Mouse (Mus musculus): Measurements from ENCODE around the gene Ptprd. TPM values are rescaled to one million over a fixed set of nuclear protein-coding genes. Genes with fewer than 3 reads are reported as not detected.

The Ptprd gene
- polyA plus RNA-seq, 1 experiment from 2014 or later: 51.4 TPM

DNA sequence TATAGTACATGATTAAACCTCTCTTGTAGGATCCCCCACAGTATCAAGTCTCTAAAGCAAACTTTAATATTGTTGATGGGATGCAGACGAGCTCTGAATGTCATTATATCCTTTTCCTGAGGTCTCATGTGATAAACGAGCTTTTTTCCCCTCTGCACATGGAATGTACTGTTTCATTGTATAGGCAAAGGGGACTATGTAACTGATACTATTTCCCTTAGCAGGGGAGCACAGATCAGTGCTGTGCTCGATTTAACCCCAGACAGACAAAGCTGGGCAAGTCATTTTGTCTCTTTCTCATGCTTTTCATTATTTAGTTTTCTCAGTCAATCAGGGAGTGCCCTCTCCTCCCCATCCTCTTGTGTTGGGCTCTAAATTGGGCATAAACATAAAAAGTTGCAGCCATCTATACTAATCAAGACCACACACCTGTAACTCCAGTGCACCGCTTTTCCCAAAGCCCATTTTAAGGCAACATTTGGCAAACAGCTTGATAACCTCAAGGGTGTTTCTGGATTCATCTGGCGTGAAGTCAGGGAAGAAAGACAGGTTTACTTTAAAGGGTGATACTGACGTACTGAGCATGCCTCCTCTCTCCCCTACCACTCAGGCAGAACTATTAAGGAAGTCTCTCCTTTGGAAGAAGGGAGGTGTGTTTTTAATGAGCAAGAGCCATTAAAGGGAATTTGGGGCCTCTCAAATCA is 1709.0 kb downstream of the Ptprd start:
- Histone ChIP-seq H3K27me3 (no peaks in the 10 kb centered on the region), H3K9ac (replicated peaks) (no peak overlapping the region), H3K4me2 (replicated peaks) (no peak overlapping the region), H3K4me1 (replicated peaks) (no peaks in the 10 kb centered on the region), H3K4me3 (replicated peaks) (no peak overlapping the region), H3K27ac (no peak overlapping the region), H3K9me3 (no peaks in the 10 kb centered on the region), H3K36me3 (no peaks in the 10 kb centered on the region)
- 64% methylated on average over 6 of the region's 6 CpGs for WGBS
- no peak for ATAC-seq

DNA sequence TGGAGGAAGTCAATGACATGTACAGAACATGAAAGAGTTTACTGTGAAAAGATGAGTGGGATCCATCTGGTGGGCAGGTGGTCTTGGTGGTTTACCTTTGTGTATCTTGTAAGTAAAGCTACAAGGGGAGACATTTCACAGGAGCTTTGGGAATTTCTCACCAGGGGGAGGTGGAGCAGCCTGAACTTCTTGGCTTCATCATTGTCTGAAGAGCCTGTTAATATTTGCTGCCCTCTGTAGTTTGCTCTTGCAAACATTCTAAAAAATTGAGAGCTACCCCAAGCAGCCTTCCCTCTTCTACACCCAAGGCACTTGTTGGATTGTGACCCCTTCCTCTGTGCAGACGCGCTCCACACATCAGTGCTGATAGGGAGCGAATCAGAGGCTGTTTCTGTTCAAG is 1725.9 kb downstream of the Ptprd start:
- no peaks in the 10 kb centered on the region for H3K27me3 ChIP-seq
- 85% methylated on average over 3 of the region's 3 CpGs for WGBS

DNA sequence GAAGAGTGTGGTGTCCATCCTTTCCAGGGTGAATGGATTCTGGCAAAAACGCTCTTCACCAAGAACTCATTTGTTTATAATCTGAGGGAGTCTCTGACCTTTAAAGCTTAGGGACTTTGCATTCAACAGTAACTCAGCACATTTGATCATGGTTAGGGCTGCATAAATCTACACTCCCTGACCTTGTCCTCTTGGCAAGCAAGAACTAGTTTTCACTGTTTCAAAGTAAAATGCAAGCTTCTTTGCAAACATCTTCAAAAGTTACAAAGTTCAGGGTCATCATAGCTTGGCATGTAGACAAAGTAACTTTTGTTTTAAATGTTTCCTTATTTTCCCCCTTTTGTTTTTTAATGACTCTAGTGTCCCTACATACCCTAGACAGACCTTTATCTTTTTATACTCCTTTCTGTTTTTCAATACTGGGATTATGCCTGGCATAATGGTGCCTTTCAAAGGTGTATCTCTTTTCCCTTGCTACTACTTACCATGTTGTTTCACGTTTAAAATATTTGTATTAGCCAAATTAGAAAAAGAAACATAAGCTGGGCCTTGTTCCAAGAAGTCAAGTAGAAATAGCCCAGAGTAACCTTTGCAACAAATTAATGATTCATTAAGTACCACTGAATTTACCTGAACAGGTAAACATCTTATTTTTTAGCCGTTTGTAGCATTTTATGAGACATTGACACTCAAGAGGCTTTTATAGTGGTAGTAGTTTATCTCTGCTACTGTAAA is 1743.2 kb downstream of the Ptprd start:
- 77% methylated on average over 3 of the region's 3 CpGs for WGBS

More for the DNA sequence above, 1725.9 kb downstream of the Ptprd start:
- H3K4me3 ChIP-seq (replicated peaks): no peak overlapping the region
- H3K4me2 ChIP-seq (replicated peaks): no peak overlapping the region
- no peaks in the 10 kb centered on the region for H3K36me3 ChIP-seq
- no peak overlapping the region for H3K27ac ChIP-seq
- no peaks in the 10 kb centered on the region for H3K4me1 ChIP-seq (replicated peaks)
- no peak overlapping the region for H3K9ac ChIP-seq (replicated peaks)
- no peaks in the 10 kb centered on the region for H3K9me3 ChIP-seq
- ATAC-seq: no peak

DNA sequence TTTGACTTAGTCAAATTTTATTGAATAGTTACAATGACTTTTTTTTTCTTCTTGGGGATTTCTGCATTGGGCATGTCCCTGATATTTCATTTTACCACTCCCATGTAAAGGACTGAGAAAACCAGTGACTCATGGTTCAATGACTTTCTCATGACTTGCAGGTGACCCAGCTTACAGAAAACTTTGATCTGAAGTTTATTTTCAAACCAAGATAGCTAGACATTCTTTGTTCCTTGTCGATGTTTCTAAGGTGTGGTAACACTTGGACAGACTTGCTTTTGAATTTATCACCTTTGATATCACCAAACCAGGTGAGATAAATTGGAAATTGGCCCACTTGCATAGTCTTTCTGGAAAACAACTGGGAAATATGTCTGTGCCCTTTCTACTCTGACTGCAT is 1747.1 kb downstream of the Ptprd start:
- Histone ChIP-seq H3K36me3 (no peaks in the 10 kb centered on the region), H3K4me1 (replicated peaks) (no peaks in the 10 kb centered on the region), H3K9me3 (no peaks in the 10 kb centered on the region), H3K4me2 (replicated peaks) (no peak overlapping the region), H3K27me3 (no peaks in the 10 kb centered on the region), H3K9ac (replicated peaks) (no peak overlapping the region), H3K27ac (no peak overlapping the region), H3K4me3 (replicated peaks) (no peak overlapping the region)
- WGBS: 93% methylated on average over 1 of the region's 1 CpGs
- no peak for ATAC-seq

More for the DNA sequence above, 1743.2 kb downstream of the Ptprd start:
- ATAC-seq: no peak
- no peak overlapping the region for H3K4me3 ChIP-seq (replicated peaks)
- H3K27ac ChIP-seq: no peak overlapping the region
- no peaks in the 10 kb centered on the region for H3K4me1 ChIP-seq (replicated peaks)
- no peak overlapping the region for H3K4me2 ChIP-seq (replicated peaks)
- H3K9ac ChIP-seq (replicated peaks): no peak overlapping the region
- H3K27me3 ChIP-seq: no peaks in the 10 kb centered on the region
- no peaks in the 10 kb centered on the region for H3K9me3 ChIP-seq
- H3K36me3 ChIP-seq: no peaks in the 10 kb centered on the region

DNA sequence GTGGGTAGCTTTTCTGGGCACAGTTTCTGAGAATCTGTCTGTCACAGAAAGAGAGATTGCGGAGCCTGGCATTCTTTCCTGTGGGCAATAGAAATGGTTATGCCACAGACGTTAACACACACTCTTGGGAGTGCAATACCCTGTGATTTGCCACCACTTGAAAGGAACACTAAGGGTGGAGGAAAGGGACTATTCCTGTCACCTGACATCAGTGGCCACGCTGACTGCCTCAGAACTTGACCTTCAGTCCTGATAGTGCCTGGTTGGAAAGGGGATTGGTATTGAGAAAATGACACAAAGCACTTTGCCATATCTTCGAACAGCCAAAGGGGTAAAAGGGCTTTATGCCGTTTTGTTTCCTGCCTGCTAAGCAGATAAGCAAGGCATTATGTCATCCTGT is 1750.4 kb downstream of the Ptprd start:
- no peak overlapping the region for H3K4me3 ChIP-seq (replicated peaks)
- H3K4me2 ChIP-seq (replicated peaks): no peak overlapping the region
- 70% methylated on average over 5 of the region's 5 CpGs for WGBS

DNA sequence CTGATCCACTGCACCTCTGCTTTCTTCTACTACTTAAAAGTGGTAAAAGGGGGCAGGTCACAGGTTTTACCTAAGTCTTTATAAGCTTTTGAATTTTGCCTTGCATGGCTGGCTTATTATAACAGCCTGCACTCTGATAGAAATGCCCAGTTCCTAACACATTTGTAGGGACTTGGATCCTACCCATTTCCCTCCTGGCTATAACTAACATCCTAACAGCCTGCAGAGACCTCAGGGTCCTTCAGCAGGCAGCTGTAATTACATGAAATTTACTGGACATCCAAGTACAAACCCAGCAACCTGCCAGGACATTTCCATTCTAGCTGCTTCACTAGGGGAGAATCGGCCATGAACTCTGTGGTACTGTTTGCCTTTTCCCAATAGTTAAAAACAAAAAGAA is 1751.2 kb downstream of the Ptprd start:
- Histone ChIP-seq H3K4me1 (replicated peaks) (no peaks in the 10 kb centered on the region), H3K36me3 (no peaks in the 10 kb centered on the region), H3K27me3 (no peaks in the 10 kb centered on the region), H3K4me2 (replicated peaks) (no peak overlapping the region), H3K9ac (replicated peaks) (no peak overlapping the region), H3K27ac (no peak overlapping the region), H3K4me3 (replicated peaks) (no peak overlapping the region), H3K9me3 (no peaks in the 10 kb centered on the region)
- ATAC-seq: no peak
- WGBS: 71% methylated on average over 1 of the region's 1 CpGs

More for the DNA sequence above, 1750.4 kb downstream of the Ptprd start:
- no peaks in the 10 kb centered on the region for H3K9me3 ChIP-seq
- H3K27me3 ChIP-seq: no peaks in the 10 kb centered on the region
- ATAC-seq: no peak
- no peaks in the 10 kb centered on the region for H3K4me1 ChIP-seq (replicated peaks)
- H3K9ac ChIP-seq (replicated peaks): no peak overlapping the region
- H3K27ac ChIP-seq: no peak overlapping the region
- no peaks in the 10 kb centered on the region for H3K36me3 ChIP-seq

DNA sequence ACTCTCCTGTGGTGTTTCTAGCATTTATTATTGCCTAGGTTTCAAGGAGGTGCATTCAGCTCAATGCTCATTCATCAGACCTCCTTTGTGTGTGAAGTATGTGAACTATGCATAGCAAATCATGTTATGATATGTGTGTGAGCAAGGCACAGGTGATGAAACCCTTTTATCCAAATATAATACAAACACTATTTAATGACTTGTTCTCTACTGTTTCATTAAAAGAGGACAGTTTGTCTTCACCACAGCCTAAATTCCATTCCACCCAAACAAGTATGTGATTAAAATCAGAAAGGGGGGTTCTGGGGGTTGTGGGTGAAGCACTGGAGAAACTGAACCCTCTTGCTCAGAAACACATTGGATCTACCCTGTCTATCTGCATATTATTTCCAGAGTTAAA is 1752.1 kb downstream of the Ptprd start:
- no peak overlapping the region for H3K4me2 ChIP-seq (replicated peaks)
- H3K4me3 ChIP-seq (replicated peaks): no peak overlapping the region
- H3K4me1 ChIP-seq (replicated peaks): no peaks in the 10 kb centered on the region
- no peaks in the 10 kb centered on the region for H3K9me3 ChIP-seq
- H3K36me3 ChIP-seq: no peaks in the 10 kb centered on the region
- no peaks in the 10 kb centered on the region for H3K27me3 ChIP-seq
- H3K9ac ChIP-seq (replicated peaks): no peak overlapping the region
- no peak overlapping the region for H3K27ac ChIP-seq
- ATAC-seq: no peak

DNA sequence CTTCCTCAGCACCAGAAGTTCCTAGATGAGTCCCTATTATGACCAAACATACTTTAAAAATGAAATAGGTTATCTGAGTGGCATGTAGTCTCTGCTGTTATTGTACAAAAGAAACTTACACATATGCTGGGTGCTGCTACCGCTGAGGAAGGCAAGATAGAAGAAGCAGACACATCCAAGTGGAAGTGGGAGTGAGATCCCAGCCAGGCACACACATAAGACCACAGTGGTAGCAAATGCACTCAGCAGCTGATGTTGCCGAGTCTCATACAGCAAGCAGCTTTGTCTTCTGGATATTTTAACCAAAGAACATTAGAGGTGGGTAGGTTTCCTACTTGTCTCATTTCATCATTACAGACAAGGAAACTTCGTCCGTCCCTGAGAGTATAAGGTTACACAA is 1759.5 kb downstream of the Ptprd start:
- no peak for ATAC-seq
- H3K9me3 ChIP-seq: no peaks in the 10 kb centered on the region
- H3K4me2 ChIP-seq (replicated peaks): no peak overlapping the region
- no peak overlapping the region for H3K4me3 ChIP-seq (replicated peaks)
- no peak overlapping the region for H3K9ac ChIP-seq (replicated peaks)
- no peak overlapping the region for H3K27ac ChIP-seq
- H3K36me3 ChIP-seq: no peaks in the 10 kb centered on the region
- no peaks in the 10 kb centered on the region for H3K27me3 ChIP-seq
- WGBS: 90% methylated on average over 4 of the region's 4 CpGs
- peaks cover 16% of the 10 kb centered on the region for H3K4me1 ChIP-seq (replicated peaks)

DNA sequence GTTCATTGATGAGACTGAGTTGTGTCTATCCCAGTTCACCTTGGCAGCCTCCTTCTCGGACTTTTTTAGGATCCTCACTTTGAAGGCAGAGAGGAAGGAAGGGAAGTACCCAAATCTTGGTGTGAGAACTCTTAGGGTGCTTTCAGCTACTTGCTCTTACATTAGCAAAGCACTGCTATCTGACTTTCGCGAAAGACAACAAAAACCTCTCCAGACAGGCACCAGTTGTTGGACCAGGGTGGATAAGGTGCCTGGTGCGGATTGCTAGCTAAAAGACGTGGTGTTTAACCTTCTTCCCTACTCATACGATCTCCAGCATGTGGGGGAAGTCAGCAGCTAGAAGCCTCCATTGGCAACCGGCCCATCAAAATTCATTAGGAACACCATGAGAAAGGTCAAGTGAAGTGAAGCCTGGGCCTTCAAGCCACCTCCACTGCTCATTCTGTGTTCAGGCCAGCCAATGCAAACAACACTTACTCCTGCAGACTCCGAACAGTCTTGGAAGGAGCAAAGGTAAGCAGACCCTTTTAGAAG is 1760.7 kb downstream of the Ptprd start:
- H3K27ac ChIP-seq: peak overlapping the region; percentile 94
- no peak for ATAC-seq
- WGBS: 45% methylated on average over 8 of the region's 8 CpGs

DNA sequence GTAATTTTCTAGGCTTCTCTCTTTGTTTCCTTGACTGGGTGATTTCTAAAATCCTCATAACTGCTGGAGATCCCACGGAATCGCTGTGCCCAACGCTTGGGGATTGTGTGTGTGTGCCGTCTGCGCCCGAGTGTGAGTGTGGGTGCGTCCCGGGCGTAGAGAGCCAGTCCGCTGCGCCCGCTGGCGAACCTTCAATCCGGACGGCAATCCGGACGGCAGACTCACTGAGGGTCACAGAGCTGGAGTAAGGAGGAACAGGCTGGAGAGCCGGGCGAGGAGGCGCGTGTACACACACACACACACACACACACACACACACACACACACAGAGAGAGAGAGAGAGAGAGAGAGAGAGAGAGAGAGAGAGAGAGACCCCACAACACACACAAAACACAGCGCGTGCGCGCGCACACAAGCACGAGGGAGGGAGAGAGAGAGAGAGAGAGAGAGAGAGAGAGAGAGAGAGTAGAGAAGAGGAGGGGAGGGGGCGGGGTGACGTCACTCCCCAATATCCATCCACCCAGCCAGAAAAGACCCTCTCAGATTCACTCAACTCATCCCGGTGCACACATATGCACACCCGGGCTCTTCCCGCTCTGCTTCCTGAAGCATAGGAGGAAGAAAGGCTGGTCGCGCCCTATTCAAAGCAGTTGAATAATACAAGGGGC is 1761.3 kb downstream of the Ptprd start:
- Histone ChIP-seq H3K4me3 (replicated peaks) (peak overlapping the region; percentile 83), H3K4me1 (replicated peaks) (peaks cover 21% of the 10 kb centered on the region), H3K9me3 (no peaks in the 10 kb centered on the region), H3K27ac (peak overlapping the region; percentile 94), H3K9ac (replicated peaks) (peak overlapping the region; percentile 96), H3K4me2 (replicated peaks) (peak overlapping the region; percentile 71), H3K27me3 (no peaks in the 10 kb centered on the region), H3K36me3 (no peaks in the 10 kb centered on the region)
- ATAC-seq: peak; percentile 87
- 0% methylated on average over 34 of the region's 34 CpGs for WGBS

More for the DNA sequence above, 1760.7 kb downstream of the Ptprd start:
- Histone ChIP-seq H3K9me3 (no peaks in the 10 kb centered on the region), H3K4me1 (replicated peaks) (peaks cover 19% of the 10 kb centered on the region), H3K4me3 (replicated peaks) (peak overlapping the region; percentile 83), H3K4me2 (replicated peaks) (peak overlapping the region; percentile 71), H3K9ac (replicated peaks) (0 out of 2 replicates have a peak overlapping the region, but pooled peaks have one; percentile 32), H3K27me3 (no peaks in the 10 kb centered on the region), H3K36me3 (no peaks in the 10 kb centered on the region)

DNA sequence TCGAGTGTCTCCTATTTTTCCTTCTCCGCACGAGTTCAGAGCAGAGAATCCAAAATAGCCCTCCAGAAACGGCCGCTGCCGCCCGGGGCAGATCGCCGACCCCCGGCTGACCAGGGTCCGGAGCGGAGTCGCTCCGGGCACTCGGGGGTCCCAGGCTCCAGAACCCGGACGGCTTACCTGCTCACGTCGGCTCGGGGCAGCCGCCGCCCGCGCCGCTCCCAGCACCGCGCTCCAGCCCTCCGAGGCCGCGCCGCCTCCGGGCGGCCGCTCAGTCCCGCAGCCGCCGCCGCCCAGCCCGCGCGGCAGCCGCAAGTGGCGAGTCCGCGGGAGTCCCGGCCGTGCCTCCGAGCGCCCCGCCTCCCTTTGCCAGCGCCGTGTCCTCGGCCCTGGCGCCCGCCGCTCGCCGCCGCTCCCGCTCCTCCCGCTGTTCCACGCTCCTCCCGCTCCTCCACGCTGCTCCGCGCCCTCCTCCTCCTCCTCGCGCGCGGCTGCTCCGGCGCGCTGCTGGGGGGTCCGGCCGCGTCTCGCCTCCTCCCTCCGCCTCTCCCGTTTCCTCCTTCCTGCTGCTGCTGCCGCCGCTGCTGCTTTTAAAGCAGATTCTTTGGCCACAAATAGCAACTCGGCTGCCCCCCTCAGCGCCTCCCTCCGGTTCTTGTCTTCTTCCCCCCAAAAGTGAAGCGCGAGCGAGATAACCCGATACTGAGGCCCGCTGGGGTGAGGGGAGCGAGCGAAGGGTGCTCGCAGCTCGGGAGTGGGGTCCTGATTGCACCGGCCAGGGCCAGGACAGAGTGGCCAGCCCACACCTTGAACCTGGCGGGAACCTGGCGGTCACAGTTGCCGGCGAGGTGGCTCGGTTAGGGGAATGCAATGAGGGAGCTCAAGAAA is 1762.1 kb downstream of the Ptprd start:
- peak; percentile 87 for ATAC-seq
- 0% methylated on average over 82 of the region's 99 CpGs for WGBS
- peak overlapping the region; percentile 94 for H3K27ac ChIP-seq
- H3K4me3 ChIP-seq (replicated peaks): peak overlapping the region; percentile 83
- no peaks in the 10 kb centered on the region for H3K36me3 ChIP-seq
- H3K9me3 ChIP-seq: no peaks in the 10 kb centered on the region
- H3K9ac ChIP-seq (replicated peaks): peak overlapping the region; percentile 96
- no peaks in the 10 kb centered on the region for H3K27me3 ChIP-seq
- peak overlapping the region; percentile 71 for H3K4me2 ChIP-seq (replicated peaks)
- peaks cover 24% of the 10 kb centered on the region for H3K4me1 ChIP-seq (replicated peaks)

All from midbrain, embryonic 13.5 days (tissue).